8 mouse cellular contexts compared by ENCODE assay signal in the genomic region with DNA sequence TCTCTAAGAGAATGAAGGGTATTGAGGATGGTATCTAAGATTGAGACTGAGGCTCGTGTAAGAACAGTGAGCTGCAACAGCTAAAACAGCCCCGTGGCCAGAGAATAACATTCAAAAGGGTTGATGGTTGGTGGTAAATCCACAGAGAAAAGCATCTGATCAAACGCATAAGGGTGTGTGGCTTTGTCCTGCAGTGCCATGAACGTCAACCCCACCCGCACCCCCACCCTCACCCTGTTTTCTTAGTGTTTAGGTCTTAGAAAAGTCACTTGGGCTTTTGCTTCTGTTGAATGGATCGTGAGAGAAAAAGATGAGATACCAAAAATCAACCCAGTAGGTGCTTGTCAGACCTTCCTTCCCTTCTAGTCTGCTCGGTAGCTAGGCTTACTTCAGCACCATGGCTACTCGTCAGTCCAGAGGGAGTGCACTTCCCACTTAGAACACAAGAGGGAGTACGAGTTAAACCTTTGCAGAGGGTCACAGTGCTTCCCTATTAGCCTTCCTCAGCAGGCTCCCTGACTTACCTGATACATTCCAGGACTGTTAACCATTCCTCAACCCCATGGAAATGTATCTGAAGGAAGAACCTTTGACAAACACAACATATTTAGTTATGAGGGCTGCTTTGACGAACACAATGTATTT. TPM values are rescaled to one million over a fixed set of nuclear protein-coding genes. Genes with fewer than 3 reads are reported as not detected.
DNase-seq lines count a peak whose midpoint lies in the region; ATAC-seq and TF ChIP-seq lines count a peak whose summit lies in the region.

No protein-coding gene starts in this region.

- H3K9me3 ChIP-seq in midbrain, embryonic 15.5 days = no peaks in the 10 kb centered on the region

- no peaks in the 10 kb centered on the region for H3K27me3 ChIP-seq in midbrain, embryonic 15.5 days (replicated peaks)
- no peaks in the 10 kb centered on the region for H3K27me3 ChIP-seq in spleen, adult 2 months (ENCODE audit: control insufficient read depth, insufficient read depth, low read length)

- TF ChIP-seq POLR2A in spleen, adult 2 months (IDR thresholded peaks at IDR 0.05; ENCODE audit: low read depth, low read length) = no peak

- H3K36me3 ChIP-seq in midbrain, embryonic 15.5 days (replicated peaks) = no peaks in the 10 kb centered on the region
- H3K36me3 ChIP-seq in spleen, adult 2 months (ENCODE audit: control insufficient read depth, insufficient read depth, low read length) = no peaks in the 10 kb centered on the region

- WGBS in midbrain, embryonic 15.5 days = 34% methylated on average over 10 of the region's 10 CpGs
- WGBS in spleen, adult 2 months = 42% methylated on average over 10 of the region's 10 CpGs

- H3K9ac ChIP-seq in midbrain, embryonic 15.5 days = no peak overlapping the region

- H3K4me1 ChIP-seq in midbrain, embryonic 15.5 days = no peaks in the 10 kb centered on the region
- no peaks in the 10 kb centered on the region for H3K4me1 ChIP-seq in spleen, adult 2 months (ENCODE audit: control insufficient read depth, insufficient read depth, insufficient read length)

- peak; percentile 94 for ATAC-seq in midbrain, embryonic 15.5 days (replicated peaks)

- intact Hi-C loops in gastrocnemius, postnatal 14 days (cut with DNase I; ENCODE audit: low total_unique reads) = loop anchor here (5.0 to 10.0 kb wide), 2 partner anchors 107 to 295 kb away; no protein-coding TSS in a partner anchor
- intact Hi-C loops in left cerebral cortex, postnatal 36 days (cut with DNase I) = loop anchor here (1.0 to 5.0 kb wide), 2 partner anchors 106 to 297 kb away; no protein-coding TSS in a partner anchor

- DNase-seq in urinary bladder, adult 18-20 months (ENCODE audit: low spot score in 2 of 2) = peak; percentile 63 to 68
- no peak for DNase-seq in urinary bladder, adult 2 months (ENCODE audit: low spot score)
- peak; percentile 96 for DNase-seq in embryo, embryonic 10.5 days (ENCODE audit: low spot score)
- peak; percentile 61 for DNase-seq in gastrocnemius, postnatal 14 days
- peak; percentile 70 for DNase-seq in kidney, adult 11 months
- peak; percentile 78 to 86 for DNase-seq in left cerebral cortex, postnatal 36 days (ENCODE audit: low spot score in 2 of 2)
- peak; percentile 38 to 68 for DNase-seq in spleen, adult 2 months (ENCODE audit: low read depth in 1 of 2, low spot score in 2 of 2)

- no peak overlapping the region for H3K4me3 ChIP-seq in midbrain, embryonic 15.5 days
- no peak overlapping the region for H3K4me3 ChIP-seq in spleen, adult 2 months (ENCODE audit: extremely low read depth, insufficient read depth, insufficient read length)

- no peak overlapping the region for H3K27ac ChIP-seq in midbrain, embryonic 15.5 days
- no peak overlapping the region for H3K27ac ChIP-seq in spleen, adult 2 months (ENCODE audit: insufficient read depth, low read length)

- TF ChIP-seq CTCF in spleen, adult 2 months (IDR thresholded peaks at IDR 0.05; ENCODE audit: extremely low read depth, insufficient read depth, insufficient read length, insufficient replicate concordance) = peak; percentile 64; the same call in 1 of the 2 replicates

- H3K4me2 ChIP-seq in midbrain, embryonic 15.5 days = no peak overlapping the region

RNA-seq across cellular contexts. Expression of a gene that starts 9.0 kb away (rescaled TPM):
- 3.1 and 3.3 TPM in 2 replicates for polyA plus RNA-seq in urinary bladder, adult 2 months (2012; rRNA removed)
- total RNA-seq in gastrocnemius, postnatal 14 days (2021) = under 1 TPM; 0.25 to 0.47 TPM
- total RNA-seq in left cerebral cortex, postnatal 36 days (2021) = 10 to 100 TPM; 84.3 to 91.3 TPM
- polyA plus RNA-seq in midbrain, embryonic 15.5 days (2015; fragmentation: Nextera tagmentation; extraction: Ambion mirVana) = 141 and 148 TPM in 2 replicates
- polyA plus RNA-seq in spleen, adult 2 months (2012; rRNA removed) = 0.58 and 0.81 TPM in 2 replicates

RNA-seq across cellular contexts. Expression of a gene that starts 21.4 kb away (rescaled TPM):
- polyA plus RNA-seq in urinary bladder, adult 2 months (2012; rRNA removed) = 0.15 TPM in 1 of 2 replicates, not detected in the other
- under 1 TPM in 1 of 2 experiments, not detected in 1; 0.18 TPM for total RNA-seq in gastrocnemius, postnatal 14 days (2021)
- under 1 TPM in 1 of 2 experiments, not detected in 1; 0.35 TPM for total RNA-seq in left cerebral cortex, postnatal 36 days (2021)
- polyA plus RNA-seq in midbrain, embryonic 15.5 days (2015; fragmentation: Nextera tagmentation; extraction: Ambion mirVana) = 1.3 and 1.9 TPM in 2 replicates
- polyA plus RNA-seq in spleen, adult 2 months (2012; rRNA removed) = 0.14 TPM in 1 of 2 replicates, not detected in the other

RNA-seq across cellular contexts. Expression of a gene that starts 22.3 kb away (rescaled TPM):
- 22.8 and 26.0 TPM in 2 replicates for polyA plus RNA-seq in urinary bladder, adult 2 months (2012; rRNA removed)
- total RNA-seq in gastrocnemius, postnatal 14 days (2021) = 10 to 100 TPM; 16.6 to 21.2 TPM
- total RNA-seq in left cerebral cortex, postnatal 36 days (2021) = 10 to 100 TPM; 16.4 to 17.0 TPM
- polyA plus RNA-seq in midbrain, embryonic 15.5 days (2015; fragmentation: Nextera tagmentation; extraction: Ambion mirVana) = 24.1 and 24.4 TPM in 2 replicates
- polyA plus RNA-seq in spleen, adult 2 months (2012; rRNA removed) = 32.7 and 44.2 TPM in 2 replicates

RNA-seq across cellular contexts. Expression of a gene that starts 35.5 kb away (rescaled TPM):
- polyA plus RNA-seq in urinary bladder, adult 2 months (2012; rRNA removed) = 41.7 and 46.7 TPM in 2 replicates
- total RNA-seq in gastrocnemius, postnatal 14 days (2021) = 10 to 100 TPM; 16.9 to 19.2 TPM
- total RNA-seq in left cerebral cortex, postnatal 36 days (2021) = 10 to 100 TPM; 39.4 to 40.9 TPM
- polyA plus RNA-seq in midbrain, embryonic 15.5 days (2015; fragmentation: Nextera tagmentation; extraction: Ambion mirVana) = 63.8 and 67.4 TPM in 2 replicates
- 5.9 and 6.7 TPM in 2 replicates for polyA plus RNA-seq in spleen, adult 2 months (2012; rRNA removed)

RNA-seq across cellular contexts. Expression of a gene that starts 36.4 kb away (rescaled TPM):
- polyA plus RNA-seq in urinary bladder, adult 2 months (2012; rRNA removed) = 80.4 and 89.7 TPM in 2 replicates
- total RNA-seq in gastrocnemius, postnatal 14 days (2021) = 10 to 100 TPM; 59.8 to 67.1 TPM
- 10 to 100 TPM; 87.3 to 92.0 TPM for total RNA-seq in left cerebral cortex, postnatal 36 days (2021)
- 167 and 179 TPM in 2 replicates for polyA plus RNA-seq in midbrain, embryonic 15.5 days (2015; fragmentation: Nextera tagmentation; extraction: Ambion mirVana)
- polyA plus RNA-seq in spleen, adult 2 months (2012; rRNA removed) = 5.2 and 6.1 TPM in 2 replicates

Comparison
In these comparisons a context has a peak if more than half of its experiments do, and no peak if none do; other contexts are left out.
1. RNA of a gene that starts 9.0 kb away (polyA plus RNA-seq): 141 to 148 TPM in midbrain, embryonic 15.5 days; 3.1 to 3.3 TPM in urinary bladder, adult 2 months and 0.58 to 0.81 TPM in spleen, adult 2 months; every median in the first group is over 10 times any median in the second.